Mouse (Mus musculus): ENCODE results near the gene Slc7a11.

- TF ChIP-seq EP300 (IDR thresholded peaks at IDR 0.05; ENCODE audit: low read depth) (no peak), CTCF (IDR thresholded peaks at IDR 0.05; ENCODE audit: low read depth) (no peak)
Observed at GRCm38 (mm10) chr3:49856797-49857196, 586.6 kb downstream of the Slc7a11 start.

All from liver, embryonic 14.5 days (tissue).